Mouse (Mus musculus): ENCODE data around the gene Mfsd2b.
"Not testable (repeated sequence)": the region's sequence is repeated elsewhere in the genome, so short reads cannot be mapped to it uniquely, and the experiment has no call there.

Gene Mfsd2b

DNA sequence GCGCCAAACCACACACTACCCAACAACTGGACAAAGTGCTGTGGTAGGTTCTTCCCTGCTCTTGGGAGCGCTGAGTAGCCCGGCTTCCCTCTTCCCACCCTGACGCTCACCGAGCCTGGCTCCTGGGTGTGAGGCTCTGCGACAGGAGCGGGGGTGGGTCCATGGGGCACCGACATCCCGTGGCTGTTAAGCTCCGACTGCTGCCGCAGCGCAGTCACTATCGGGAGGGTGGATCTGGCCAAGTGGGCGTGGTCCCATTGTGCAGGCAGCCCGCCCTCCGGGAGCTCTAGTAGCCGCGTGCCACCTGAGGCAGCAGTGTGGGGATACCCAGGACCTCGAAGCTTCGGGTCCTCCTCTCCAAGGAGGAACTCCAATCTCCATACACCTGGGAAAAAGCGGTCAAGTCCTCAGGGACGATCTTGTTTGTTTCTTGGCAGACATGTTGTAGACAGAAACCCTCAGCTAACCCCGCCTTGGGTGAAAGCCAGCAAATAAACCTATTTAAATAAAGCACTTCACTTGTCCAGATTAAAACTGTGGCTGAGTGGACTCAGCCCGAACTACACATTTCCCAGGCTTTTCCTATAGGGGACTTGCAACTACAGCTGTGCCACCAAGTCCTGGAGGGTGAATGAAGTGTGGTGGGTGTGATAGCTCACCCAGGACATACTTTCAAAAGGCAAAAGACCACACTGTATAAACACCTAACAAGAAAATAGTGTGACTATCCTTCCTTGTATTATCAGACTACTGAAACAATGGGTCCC, at the start of gene Mfsd2b:
TSS of gene Mfsd2b (minus strand) at position 199 of the 767 bp plus-strand sequence.
- DNase-seq = peak; percentile 83 to 89

DNA sequence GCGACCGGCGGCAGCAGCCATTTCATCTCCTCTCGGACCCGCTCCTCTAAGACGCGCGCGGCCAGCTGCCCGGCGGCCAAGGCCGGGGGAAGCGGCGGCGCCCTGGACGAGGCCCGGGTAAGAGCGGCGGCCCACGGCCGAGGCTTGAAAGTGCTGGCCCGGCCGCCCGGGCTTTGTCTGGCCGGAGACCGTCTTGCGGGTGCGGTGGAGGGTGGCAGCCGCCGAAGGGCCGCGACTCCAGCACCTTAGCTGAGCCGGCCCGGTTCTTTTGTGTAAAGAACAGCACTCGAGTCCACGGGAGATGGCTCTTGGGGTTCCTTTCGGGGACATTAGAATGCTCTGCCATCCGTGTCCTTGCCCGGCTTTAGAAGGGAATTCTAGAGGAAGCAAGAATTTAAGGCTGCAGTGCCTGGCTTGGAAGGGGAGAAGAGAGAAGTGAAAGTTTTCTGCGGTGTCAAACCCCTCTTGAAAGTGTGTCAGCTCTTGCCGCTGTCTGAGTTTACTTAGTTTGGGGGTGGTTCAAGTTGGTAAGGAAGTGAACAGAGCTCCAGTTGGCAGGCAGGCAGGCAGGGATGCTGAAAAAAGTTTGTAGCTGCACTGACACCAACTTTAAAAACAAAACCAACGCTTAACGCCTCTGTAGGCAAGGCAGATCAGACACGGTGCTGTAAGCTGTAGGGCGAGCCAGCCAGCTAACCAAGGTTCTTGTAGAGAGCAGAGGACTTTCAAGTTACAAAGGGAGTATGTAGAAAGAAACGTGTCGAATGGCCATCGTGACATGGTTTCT, 43.8 kb upstream of the Mfsd2b start:
- DNase-seq = peak; percentile 61 to 68

DNA sequence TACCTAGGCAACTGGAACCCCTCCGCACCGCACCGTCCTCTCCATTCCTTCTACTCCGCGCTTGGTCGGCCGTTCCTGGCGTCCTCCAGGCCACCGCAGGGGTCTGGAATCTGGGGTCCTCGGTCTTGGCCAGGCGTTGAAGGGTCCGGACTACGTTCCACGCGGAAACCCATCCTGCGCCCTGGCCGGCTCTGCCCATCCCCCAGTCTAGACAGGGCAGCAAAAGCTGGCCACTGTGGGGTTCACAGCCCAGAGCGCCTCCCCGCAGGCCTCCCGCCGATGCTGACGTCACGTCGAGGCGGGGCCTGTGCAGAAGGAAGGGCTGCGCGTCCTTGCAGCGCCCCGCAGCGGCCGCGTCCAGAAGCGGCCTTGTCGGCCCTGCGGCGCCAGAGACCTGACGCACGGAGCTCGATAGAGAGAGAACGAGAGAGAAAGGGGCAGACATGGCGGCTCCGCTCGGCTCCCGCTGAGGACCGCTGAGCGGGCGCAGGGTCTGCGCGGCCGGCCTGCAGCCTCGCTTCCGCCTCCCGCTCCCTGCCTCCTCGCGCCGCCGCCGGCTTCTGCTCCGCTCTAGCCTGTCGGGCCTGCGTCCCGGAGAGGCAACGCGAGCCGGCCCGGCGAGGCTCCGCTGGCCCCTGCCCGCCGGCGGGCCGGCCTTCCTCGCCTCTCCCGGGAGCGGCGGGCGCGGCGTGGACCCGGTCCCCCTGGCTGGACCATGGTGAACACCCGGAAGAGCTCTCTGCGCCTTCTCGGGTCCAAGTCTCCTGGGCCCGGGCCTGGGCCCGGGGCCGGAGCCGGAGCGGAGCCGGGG, 43.0 kb upstream of the Mfsd2b start, which contains the start of gene Atad2b:
TSS of gene Atad2b (plus strand) at position 360 of the 811 bp plus-strand sequence.
- DNase-seq = peak; percentile 95 to 99

DNA sequence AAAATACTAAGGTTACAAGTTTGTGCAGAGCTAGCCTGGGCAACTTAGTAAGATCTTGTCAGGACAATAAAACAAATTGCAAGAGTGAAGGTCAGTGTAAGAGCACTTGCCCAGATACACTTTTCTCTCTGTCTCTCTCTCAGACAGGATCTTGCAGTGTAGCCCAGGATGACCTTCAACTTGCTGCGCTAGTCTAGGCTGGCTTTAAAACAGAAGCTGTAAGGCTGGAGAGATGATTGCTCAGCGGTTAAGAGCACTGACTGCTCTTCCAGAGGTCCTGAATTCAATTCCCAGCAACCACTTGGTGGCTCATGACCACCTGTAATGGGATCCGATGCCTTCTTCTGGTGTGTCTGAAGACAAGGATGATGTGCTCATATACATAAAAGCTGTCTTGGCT, 40.8 kb upstream of the Mfsd2b start:
- DNase-seq = no peak

DNA sequence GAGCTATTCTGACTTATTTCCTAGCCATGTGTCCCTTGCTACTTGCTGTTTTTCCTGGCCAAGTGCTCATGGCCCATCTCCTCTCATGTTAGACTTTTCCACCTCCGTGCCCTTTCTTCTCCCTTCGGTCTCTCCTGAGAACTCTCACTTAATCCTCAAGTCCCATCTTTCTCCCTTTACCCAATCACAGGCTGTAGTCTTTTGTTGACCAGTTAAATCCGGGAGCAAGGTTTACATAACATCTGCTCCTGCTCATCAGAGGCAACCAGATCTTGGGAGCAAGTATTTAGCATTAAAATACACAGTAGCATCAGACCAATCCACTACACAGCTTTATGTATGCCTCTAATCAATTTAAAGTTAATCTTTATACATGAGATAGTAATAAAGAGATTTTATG, 40.3 kb upstream of the Mfsd2b start:
- DNase-seq = no peak

DNA sequence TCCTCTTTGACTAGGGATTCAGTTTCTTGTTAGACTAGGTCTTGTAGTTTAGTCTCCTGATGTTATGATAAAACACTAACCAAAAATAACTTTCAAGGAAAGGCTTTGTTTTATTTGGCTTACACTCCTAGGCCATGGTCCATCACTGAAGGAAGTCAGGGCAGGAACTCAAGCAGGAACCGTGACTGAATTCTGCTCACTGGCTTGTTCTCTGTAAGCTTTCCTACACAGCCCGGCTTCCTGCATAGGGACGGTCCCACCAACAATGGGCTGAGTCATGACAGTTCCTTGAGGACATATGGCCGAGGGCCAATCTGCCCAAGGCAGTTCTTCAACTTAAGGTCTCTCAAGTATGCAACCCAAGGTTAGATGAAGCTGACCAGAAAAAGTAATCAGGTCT, 37.6 kb upstream of the Mfsd2b start:
- DNase-seq = peak; percentile 59 to 63

DNA sequence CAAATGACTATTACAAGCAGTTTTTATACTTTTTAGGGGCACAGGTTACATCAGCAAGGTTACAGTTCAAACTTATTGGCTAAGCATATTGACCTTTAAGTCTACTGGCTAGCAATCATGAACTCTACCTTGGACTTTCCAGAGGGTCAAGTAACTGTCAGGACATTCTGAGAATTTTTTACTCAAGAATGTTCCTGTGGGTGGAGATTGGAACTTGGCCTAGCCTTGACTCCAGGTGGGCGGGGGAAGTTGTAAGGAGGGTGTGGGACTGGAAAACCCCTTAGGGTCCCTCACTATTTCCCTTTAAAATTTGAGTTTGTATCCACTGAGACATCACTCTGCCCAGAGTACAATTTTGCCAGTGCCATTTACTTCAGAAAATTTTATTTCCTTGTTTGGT, 36.3 kb upstream of the Mfsd2b start:
- DNase-seq = peak; percentile 42 to 54

DNA sequence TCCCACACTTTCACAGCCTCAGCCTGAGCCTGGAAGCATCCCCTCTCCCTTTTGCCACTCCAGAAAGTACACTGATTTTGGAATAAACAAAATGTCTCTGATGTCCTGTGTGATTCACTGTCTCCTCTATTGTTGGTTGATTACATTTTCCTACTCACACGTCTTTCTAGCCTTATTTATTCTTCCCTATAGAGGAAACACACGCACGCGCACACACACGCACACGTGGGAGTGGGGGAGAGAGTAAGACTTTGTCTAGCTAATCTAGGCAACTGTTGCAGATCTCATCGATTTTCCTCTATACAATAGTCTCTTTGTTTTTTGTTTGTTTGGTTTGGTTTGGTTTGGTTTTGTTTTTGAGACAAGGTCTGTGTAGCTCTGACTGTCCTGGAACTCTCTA, 34.2 kb upstream of the Mfsd2b start:
- no peak for DNase-seq

DNA sequence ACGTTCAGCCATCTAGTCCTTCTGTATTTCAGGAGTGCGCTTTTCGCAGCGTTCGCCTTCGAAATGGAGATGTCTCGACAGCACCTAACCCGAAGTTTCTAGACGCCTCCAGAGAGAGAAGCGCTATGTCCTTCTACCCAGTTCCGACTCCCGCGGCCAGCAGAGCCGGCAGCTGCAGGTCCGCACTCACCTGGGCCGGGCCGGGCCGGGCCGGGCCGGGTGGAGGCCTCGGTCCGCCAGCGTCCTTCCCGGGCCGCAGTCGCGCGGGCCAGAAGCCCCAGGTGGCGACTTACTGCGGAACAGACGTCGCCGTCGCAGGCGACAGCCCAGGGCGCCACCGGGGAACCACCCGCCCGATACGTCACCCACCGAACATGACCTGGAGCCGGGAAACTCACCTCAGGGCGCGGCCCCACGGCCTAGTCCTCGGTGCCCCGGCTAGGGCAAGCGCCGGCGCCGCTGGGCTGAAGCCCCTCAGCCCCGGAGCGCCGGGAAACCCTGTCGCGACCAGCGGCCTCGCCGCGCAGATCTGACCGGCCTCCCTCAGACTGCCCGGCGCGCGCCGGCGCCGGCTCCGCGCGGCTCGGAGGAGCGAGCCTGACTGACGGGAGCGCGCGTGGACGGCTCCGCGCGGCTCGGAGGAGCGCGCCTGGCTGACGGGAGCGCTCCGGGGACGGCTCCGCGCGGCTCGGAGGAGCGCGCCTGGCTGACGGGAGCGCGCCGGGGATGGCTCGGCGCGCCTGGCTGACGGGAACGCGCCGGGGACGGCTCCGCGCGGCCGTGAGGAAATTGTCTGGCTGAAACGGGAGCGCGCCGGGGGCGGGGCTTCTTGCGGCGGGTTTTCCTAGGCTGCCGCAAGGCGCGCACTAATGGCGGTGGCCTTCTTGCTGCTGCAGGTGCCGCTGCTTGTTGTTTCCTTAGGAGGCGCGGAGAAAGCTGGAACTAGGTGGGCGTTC, 33.1 kb upstream of the Mfsd2b start, which contains the start of gene Ubxn2a:
TSS of gene Ubxn2a (minus strand) at position 755 of the 956 bp plus-strand sequence.
- DNase-seq = peak; percentile 96 to 99

DNA sequence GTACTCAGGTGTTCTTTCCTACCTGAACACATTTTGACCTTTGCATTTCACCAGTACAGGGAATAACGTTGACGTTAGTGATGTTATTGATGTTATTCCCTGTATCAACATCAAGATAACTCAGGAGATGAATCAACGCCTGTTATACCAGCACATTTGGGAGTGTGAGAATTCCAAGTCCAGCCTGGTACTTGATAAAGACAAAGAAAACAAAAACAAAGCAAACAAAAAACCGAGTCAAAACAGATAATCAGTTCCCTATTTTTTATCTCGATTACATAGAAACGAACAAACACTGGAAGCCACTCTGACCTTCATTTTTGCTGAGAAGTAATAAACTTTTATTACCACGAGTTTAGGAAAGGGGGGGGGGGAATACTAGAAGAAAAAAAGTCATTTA, 32.3 kb upstream of the Mfsd2b start:
- DNase-seq = no peak

DNA sequence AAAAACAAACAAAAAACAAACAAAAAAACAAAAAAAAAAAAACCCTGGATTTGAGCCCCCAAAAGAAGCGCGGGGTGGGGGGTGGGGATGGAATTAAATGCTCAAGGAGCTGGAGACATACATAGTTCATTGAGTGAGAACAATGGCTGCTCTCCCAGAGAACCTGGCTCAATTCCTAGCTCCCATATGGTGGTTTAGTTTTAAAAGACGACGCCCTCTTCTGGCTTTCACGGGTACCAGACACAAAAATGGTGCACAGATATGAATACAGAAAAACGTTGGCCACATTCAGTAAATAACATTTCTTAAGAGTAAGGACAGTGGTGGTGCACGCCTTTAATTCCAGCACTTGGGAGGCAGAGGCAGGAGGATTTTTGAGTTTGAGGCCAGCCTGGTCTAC, 31.8 kb upstream of the Mfsd2b start:
- no peak for DNase-seq

DNA sequence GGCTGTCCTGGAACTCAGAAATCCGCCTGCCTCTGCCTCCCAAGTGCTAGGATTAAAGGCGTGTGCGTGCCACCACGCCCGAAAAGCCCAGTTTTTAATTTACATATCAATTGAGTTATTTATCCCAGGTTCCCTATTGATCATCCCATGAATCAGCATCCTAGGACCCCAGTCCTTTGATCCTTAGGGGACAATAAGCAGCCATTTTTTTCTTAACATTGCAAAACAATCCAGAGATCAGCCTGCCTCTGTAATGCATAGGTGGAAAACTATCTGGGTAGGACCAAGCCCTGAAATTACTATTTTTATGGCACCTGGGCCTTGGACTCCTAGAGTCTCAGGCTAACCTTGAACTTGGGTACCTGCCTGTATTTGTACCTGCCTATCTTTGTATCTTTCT, 23.9 kb upstream of the Mfsd2b start:
- no peak for DNase-seq

DNA sequence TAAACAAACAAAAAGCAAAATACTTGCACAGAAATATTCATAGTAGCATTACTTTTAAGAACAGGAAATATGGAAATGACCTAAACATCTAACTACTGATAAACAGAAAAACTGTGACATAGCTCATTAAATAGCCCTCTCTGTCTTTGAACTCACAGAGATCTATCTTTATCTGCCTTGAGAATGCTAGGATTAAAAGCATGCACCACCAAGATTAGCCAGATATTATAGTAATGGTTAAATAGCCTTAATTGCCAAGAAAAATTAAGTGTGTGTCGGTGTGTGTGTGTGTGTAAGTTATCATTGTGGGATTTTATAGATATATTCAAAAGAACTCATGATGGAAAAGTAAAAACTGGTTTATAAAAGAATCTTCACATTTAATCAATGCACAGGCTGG, 15.7 kb upstream of the Mfsd2b start:
- DNase-seq = no peak

DNA sequence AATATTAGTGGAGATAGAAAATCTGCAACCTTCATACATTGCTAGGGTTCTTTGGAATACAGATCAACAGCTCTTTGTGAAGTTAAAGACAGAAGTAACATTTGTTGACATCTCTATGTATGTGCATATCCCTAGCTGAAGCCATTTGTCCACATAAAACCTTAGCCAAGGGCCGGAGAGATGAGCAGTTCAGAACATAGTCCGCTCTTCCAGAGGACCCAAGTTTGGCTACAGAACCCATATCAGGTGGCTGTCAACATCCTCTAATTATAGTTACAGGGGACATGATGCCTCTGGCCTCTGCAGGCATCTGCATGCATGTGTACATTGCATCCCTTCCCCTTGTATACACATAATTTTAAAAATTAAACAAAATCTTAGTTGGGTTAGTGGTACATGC, 15.1 kb upstream of the Mfsd2b start:
- DNase-seq = no peak

DNA sequence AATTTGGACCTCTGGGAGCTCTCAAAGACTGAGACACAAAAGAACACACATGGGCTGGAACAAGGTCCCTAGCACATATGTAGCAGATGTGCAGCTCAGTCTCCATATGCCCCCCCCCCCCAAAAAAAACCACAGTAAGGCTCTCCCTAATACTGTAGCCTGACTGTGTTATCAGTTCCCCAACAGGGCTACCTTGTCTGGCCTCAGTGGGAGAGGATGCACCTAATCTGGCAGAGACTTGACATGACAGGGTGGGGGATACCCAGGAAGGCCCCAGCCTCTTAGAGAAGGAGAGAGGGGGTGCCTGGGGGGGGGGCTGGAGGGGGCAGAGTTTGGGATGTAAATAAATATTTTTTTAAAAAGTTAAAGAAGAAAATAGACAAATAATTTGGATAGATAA, 14.6 kb upstream of the Mfsd2b start:
- no peak for DNase-seq

DNA sequence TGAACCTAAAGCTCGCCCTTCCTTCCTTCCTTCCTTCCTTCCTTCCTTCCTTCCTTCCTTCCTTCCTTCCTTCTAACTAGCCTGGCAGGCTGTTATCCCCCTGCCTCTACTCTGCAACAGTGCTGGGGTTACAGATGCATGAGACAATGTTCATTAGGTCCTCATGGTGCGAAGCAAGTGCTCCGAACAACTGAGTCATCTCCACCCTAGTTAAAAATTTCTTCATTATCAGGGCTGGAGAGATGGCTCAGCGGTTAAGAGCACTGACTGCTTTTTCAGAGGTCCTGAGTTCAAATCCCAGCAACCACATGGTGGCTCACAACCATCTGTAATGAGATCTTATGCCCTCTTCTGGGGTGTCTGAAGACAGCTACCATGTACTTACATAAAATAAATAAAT, 12.4 kb upstream of the Mfsd2b start:
- not testable (repeated sequence) for DNase-seq

DNA sequence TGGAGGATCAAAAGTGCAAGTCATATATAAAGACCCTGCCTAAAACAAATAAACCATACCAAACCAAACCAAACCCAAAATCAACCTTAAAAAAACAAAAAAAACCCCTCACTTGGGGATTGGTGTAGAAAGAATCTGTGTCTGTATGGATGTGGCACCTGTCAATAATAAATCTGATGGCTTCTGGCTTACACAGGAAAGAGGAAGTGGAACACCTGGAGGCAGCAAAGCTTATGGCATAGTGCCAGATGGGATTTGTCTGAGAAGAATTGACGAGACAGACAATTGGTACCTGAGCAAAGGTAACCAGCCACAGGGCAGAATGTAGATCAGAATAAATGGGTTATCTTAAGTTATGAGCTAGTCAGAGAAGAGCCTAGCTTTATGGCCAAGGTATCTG, 10.9 kb upstream of the Mfsd2b start:
- no peak for DNase-seq

DNA sequence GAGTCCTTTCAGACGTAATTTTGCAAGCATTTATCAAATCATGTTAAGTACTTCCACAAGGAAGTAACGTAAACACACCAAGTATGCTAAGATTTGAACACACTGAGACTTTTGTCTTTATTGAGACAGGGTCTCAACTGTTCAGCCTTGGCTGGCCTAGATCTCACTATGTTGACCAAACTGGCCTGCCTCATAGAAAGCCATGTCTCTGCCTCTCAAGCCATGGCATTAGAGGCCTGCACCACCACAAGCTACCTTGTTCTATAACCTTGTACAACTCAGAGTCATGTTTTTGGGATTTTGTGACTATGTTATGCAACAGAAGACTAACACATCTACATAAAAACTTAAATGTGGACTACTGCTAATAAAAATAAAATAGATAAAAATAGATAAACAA, 7.9 kb upstream of the Mfsd2b start:
- no peak for DNase-seq

DNA sequence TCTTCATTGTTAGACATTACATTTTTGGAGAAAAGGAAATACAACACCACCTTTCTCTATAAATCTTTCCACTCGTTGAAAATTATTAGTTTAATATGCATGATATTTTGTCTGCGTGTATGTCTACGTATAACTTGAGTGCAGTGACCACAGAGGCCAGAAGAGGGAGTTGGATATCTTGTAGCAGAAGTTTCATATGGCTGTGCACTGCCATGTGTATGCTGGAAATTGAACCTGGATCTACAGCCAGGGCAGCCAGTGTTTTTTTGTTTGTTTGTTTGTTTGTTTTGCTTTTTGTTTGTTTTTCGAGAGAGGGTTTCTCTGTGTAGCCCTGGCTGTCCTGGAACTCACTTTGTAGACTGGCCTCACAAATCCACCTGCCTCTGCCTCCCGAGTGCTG, 4.9 kb upstream of the Mfsd2b start:
- DNase-seq = peak; percentile 27 to 69

DNA sequence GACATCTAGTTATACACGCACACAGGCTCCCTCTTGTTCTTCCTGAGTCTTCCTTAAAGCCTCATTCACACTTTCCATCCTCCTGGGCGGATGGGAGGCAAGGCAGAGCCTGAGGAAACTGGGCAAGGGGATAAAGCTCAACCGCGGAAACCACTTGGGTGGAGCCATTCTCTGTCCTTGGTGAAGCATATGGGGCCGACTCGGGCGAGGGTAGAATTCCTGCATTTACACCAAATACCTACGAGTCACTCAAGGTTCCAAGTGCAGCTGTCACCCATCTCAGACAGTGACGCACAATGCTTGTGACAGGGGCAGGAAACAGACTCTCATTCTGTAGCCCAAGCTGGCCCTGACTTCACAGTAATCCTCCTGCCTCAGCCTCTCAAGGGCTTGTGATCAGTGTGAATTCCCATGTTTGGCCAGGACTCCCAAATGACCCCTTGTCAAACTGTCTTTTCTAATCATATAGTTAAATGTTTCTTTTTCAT, 4.2 kb upstream of the Mfsd2b start:
- no peak for DNase-seq

DNA sequence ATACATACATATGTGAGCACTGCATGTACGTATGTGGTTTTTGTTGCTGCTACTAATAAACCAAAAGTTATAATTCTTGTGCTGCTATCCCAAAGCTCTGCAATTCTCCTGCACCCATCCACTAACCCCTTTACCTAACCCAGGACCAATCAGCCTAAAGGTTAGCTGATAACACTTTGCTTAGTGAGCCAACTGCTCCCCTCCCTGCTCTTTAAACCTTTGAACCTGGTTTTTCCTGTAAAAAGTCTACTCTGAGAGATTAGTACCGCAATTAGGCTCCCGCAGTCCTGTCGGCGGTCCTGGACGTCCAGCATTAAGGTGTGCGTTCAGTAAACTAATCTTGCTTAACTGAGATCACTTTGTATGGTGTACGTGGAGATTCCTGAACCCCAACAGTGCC, 1.5 kb upstream of the Mfsd2b start:
- DNase-seq = no peak

DNA sequence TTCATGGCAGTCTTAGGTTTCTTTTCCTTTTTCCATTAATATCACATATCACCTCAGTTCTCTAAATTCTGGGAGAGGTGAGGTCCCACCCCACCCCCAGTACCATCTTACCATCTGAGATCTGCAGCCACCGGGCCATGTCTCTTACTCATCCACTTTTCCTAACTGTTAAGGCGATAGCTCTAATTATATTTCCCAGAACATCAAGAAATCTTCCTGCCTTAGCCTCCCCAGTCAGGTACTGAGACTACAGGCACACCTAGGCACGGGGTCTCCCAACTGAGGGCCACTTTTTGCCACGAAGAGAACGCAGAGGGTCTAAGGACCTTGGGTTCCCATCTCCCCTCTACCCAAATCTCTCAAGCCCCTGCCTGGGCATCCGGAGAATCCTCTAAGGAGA, 628 bp downstream of the Mfsd2b start:
- no peak for DNase-seq
